Mouse (Mus musculus): Measurements from ENCODE around the gene Smad3.

DNA sequence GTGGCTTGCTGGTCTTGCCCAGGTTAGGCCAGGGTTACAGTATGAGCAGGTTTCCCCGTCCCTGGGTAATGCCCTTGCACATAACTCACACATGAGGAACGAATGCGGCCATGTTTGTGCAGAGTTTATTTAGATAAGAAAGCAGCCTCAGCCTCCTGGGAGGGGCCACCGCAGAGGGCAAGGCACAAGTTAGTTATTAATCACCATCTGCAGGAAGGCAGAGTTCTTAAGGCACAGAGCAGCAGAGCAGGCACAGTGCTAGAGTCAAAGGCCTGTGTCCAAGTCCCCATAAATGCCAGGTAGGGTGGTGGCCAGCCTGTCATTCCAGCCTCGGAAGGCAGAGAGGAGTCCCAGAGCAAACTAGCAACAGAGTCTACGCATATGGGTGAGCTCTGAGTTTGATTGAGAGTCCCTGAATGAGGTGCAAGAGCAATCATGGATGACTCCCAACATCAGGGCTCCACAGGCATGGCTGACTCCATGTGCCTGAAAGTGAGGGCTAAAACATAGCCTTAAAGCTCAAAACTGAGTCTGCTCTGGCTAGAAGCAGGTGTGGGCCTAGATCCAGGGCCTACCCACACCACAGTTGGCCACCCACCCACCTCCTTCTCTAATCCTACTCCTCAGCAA, 17.2 kb upstream of the Smad3 start:
- TF ChIP-seq ELF1 (IDR thresholded peaks at IDR 0.05; ENCODE audit: low read depth, low read length) (no peak), POLR2A (IDR thresholded peaks at IDR 0.05; ENCODE audit: low read depth, low read length) (no peak), MAZ (IDR thresholded peaks at IDR 0.05; ENCODE audit: low read depth, low read length) (no peak), CTCF (conservative IDR thresholded peaks at IDR 0.05 in 1 of 2, IDR thresholded peaks at IDR 0.05 in 1 of 2; ENCODE audit: low read depth in 2 of 2, low read length in 2 of 2) (no peak), EP300 (IDR thresholded peaks at IDR 0.05; ENCODE audit: low read length) (no peak), NRF1 (IDR thresholded peaks at IDR 0.05; ENCODE audit: low read depth, low read length) (no peak)

Data from CH12.LX (cell line).